Mouse (Mus musculus) MEL (cell line): ENCODE measurements around the gene Smarca2. TPM values are rescaled to one million over a fixed set of nuclear protein-coding genes. Genes with fewer than 3 reads are reported as not detected.

Source experiments
- DNase-seq: peaks from one replicate; pipeline ENCODE4 v3.0.0; 2011; ENCODE audit warnings: low read depth, low spot score
- H3K27ac ChIP-seq: 2 replicates; pipeline ENCODE4 v1.5.1; 2012; ENCODE audit warnings: low read depth, mild to moderate bottlenecking, control low read depth, low read length, moderate library complexity; ENCODE audit not compliant: control insufficient read depth
- H3K27me3 ChIP-seq, 2 experiments: fragments of 150-350 bp in 1 of 2; sonication (generic) in 1 of 2; 2 replicates each; pipeline ENCODE4 v1.6.1; 2012; ENCODE audit warnings: low read length in 2 of 2, mild to moderate bottlenecking in 2 of 2, improper control_type of control experiment in 1 of 2, moderate library complexity in 1 of 2; ENCODE audit not compliant: insufficient read depth in 2 of 2, control insufficient read depth in 1 of 2
- H3K36me3 ChIP-seq, 2 experiments: 2 replicates each; pipeline ENCODE4 v1.6.1; 2012 to 2014; ENCODE audit warnings: low read length in 2 of 2, improper control_type of control experiment in 1 of 2, inconsistent platforms in 1 of 2, mild to moderate bottlenecking in 1 of 2; ENCODE audit not compliant: insufficient read depth in 2 of 2, control insufficient read depth in 1 of 2
- H3K4me1 ChIP-seq, 2 experiments: fragments of 150-350 bp in 1 of 2; sonication (generic) in 1 of 2; 2 replicates each; pipeline ENCODE4 v1.6.1; 2012; ENCODE audit warnings: low read length in 2 of 2, improper control_type of control experiment in 1 of 2, mild to moderate bottlenecking in 1 of 2; ENCODE audit not compliant: insufficient read depth in 2 of 2, control insufficient read depth in 1 of 2
- H3K4me3 ChIP-seq, 2 experiments: fragments of 150-350 bp in 1 of 2; sonication (generic) in 1 of 2; 2 replicates each; pipeline ENCODE4 v1.5.1; 2012; ENCODE audit warnings: low read depth in 2 of 2, low read length in 2 of 2, mild to moderate bottlenecking in 2 of 2, moderate library complexity in 2 of 2, control low read depth in 1 of 2, improper control_type of control experiment in 1 of 2; ENCODE audit not compliant: control insufficient read depth in 1 of 2, insufficient read depth in 1 of 2
- H3K79me2 ChIP-seq: 2 replicates; pipeline ENCODE4 v1.6.1; 2012; ENCODE audit warnings: mild to moderate bottlenecking, low read length, moderate library complexity; ENCODE audit not compliant: control insufficient read depth, poor library complexity, insufficient read depth
- H3K9ac ChIP-seq: 2 replicates; pipeline ENCODE4 v1.6.1; 2012; ENCODE audit warnings: low read depth, mild to moderate bottlenecking, control low read depth, low read length, moderate library complexity; ENCODE audit not compliant: control insufficient read depth, poor library complexity, severe bottlenecking
- H3K9me3 ChIP-seq: fragments of 150-350 bp; sonication (generic); replicated peaks from 2 replicates; pipeline ENCODE4 v1.6.1; 2012; ENCODE audit warnings: mild to moderate bottlenecking, low read length, improper control_type of control experiment, moderate library complexity; ENCODE audit not compliant: insufficient read depth
- CHD1 ChIP-seq: IDR thresholded peaks from 2 replicates; pipeline ENCODE4 v1.6.1; 2012; ENCODE audit warnings: low read depth, mild to moderate bottlenecking, inconsistent platforms, low read length, improper control_type of control experiment
- CHD2 ChIP-seq: IDR thresholded peaks from 2 replicates; pipeline ENCODE4 v1.6.1; 2011; ENCODE audit warnings: low read length, improper control_type of control experiment
- ELF1 ChIP-seq: IDR thresholded peaks from 2 replicates; pipeline ENCODE4 v1.6.1; 2014; ENCODE audit warnings: low read depth, mild to moderate bottlenecking, inconsistent platforms, low read length, improper control_type of control experiment, moderate library complexity
- ETS1 ChIP-seq: IDR thresholded peaks from 2 replicates; pipeline ENCODE4 v1.6.1; 2012; ENCODE audit warnings: low read depth, mild to moderate bottlenecking, inconsistent platforms, low read length, improper control_type of control experiment, moderate library complexity
- GATA1 ChIP-seq: IDR thresholded peaks from 2 replicates; pipeline ENCODE4 v1.6.1; 2011; ENCODE audit warnings: low read depth, low read length, improper control_type of control experiment
- MAFK ChIP-seq: IDR thresholded peaks from 2 replicates; pipeline ENCODE4 v1.6.1; 2011; ENCODE audit warnings: low read depth, mild to moderate bottlenecking, low read length, improper control_type of control experiment, borderline replicate concordance
- MAX ChIP-seq: IDR thresholded peaks from 2 replicates; pipeline ENCODE4 v1.6.1; 2011; ENCODE audit warnings: low read length, improper control_type of control experiment
- MAZ ChIP-seq: IDR thresholded peaks from 2 replicates; pipeline ENCODE4 v1.6.1; 2012; ENCODE audit warnings: low read depth, mild to moderate bottlenecking, inconsistent platforms, low read length, improper control_type of control experiment
- MEF2A ChIP-seq: IDR thresholded peaks from 2 replicates; pipeline ENCODE4 v1.6.1; 2014; ENCODE audit warnings: low read depth, mild to moderate bottlenecking, inconsistent platforms, low read length, improper control_type of control experiment; ENCODE audit not compliant: poor library complexity, insufficient replicate concordance, severe bottlenecking; ENCODE audit errors: extremely low read depth
- MXI1 ChIP-seq: IDR thresholded peaks from 2 replicates; pipeline ENCODE4 v1.6.1; 2011; ENCODE audit warnings: mild to moderate bottlenecking, low read depth, low read length, improper control_type of control experiment
- MYB ChIP-seq: IDR thresholded peaks from 2 replicates; pipeline ENCODE4 v1.6.1; 2011; ENCODE audit warnings: mild to moderate bottlenecking, low read depth, low read length, improper control_type of control experiment
- NELFE ChIP-seq: IDR thresholded peaks from 2 replicates; pipeline ENCODE4 v1.6.1; 2011; ENCODE audit warnings: low read depth, low read length, improper control_type of control experiment
- POLR2A ChIP-seq, 2 experiments: IDR thresholded peaks; 2 replicates each; pipeline ENCODE4 v1.6.1; 2011 to 2012; ENCODE audit warnings: low read length in 2 of 2, mild to moderate bottlenecking in 2 of 2, control low read depth in 1 of 2, improper control_type of control experiment in 1 of 2, low read depth in 1 of 2, moderate library complexity in 1 of 2; ENCODE audit not compliant: control insufficient read depth in 1 of 2, insufficient read depth in 1 of 2, poor library complexity in 1 of 2
- POLR2AphosphoS2 ChIP-seq: IDR thresholded peaks from 2 replicates; pipeline ENCODE4 v1.6.1; 2011; ENCODE audit warnings: low read length, improper control_type of control experiment
- SMC3 ChIP-seq: IDR thresholded peaks from 2 replicates; pipeline ENCODE4 v1.6.1; 2011; ENCODE audit warnings: low read depth, low read length, improper control_type of control experiment
- TBP ChIP-seq: IDR thresholded peaks from 2 replicates; pipeline ENCODE4 v1.8.0; 2011; ENCODE audit warnings: low read depth, low read length, improper control_type of control experiment
- UBTF ChIP-seq: IDR thresholded peaks from 2 replicates; pipeline ENCODE4 v1.6.1; 2012; ENCODE audit warnings: low read depth, mild to moderate bottlenecking, inconsistent platforms, low read length, improper control_type of control experiment, moderate library complexity, borderline replicate concordance; ENCODE audit not compliant: insufficient read depth
- USF2 ChIP-seq, 2 experiments: IDR thresholded peaks; 2 replicates each; pipeline ENCODE4 v1.6.1; 2011 to 2012; ENCODE audit warnings: improper control_type of control experiment in 2 of 2, low read length in 2 of 2, borderline replicate concordance in 1 of 2, inconsistent platforms in 1 of 2, low read depth in 1 of 2, mild to moderate bottlenecking in 1 of 2; ENCODE audit not compliant: insufficient read depth in 1 of 2
- ZMIZ1 ChIP-seq: IDR thresholded peaks from 2 replicates; pipeline ENCODE4 v1.6.1; 2012; ENCODE audit warnings: low read depth, mild to moderate bottlenecking, inconsistent platforms, low read length, improper control_type of control experiment, moderate library complexity
- polyA plus RNA-seq, 2 experiments: library from polyadenylated mRNA; stranded (reverse) in 1 of 2; unstranded in 1 of 2; fragments of >175 nt in 1 of 2; fragments of >200 nt in 1 of 2; gene quantifications; 2 replicates each; pipeline versions ENCODE4 v1.2.1 to v1.2.4; 2012; ENCODE audit warnings: low replicate concordance in 2 of 2, low read depth in 1 of 2; ENCODE audit not compliant: insufficient read length in 2 of 2, insufficient read depth in 1 of 2, missing spikeins in 1 of 2
- total RNA-seq: library from RNA; depleted of rRNA; stranded (reverse); fragments of 300-350 nt; gene quantifications from 2 replicates; pipeline ENCODE4 v1.2.3, GENCODE M21; 2012

The Smarca2 gene
- total and polyA plus RNA-seq, 3 experiments, result 6.6 to 23.2 TPM; not detected in 1

DNA sequence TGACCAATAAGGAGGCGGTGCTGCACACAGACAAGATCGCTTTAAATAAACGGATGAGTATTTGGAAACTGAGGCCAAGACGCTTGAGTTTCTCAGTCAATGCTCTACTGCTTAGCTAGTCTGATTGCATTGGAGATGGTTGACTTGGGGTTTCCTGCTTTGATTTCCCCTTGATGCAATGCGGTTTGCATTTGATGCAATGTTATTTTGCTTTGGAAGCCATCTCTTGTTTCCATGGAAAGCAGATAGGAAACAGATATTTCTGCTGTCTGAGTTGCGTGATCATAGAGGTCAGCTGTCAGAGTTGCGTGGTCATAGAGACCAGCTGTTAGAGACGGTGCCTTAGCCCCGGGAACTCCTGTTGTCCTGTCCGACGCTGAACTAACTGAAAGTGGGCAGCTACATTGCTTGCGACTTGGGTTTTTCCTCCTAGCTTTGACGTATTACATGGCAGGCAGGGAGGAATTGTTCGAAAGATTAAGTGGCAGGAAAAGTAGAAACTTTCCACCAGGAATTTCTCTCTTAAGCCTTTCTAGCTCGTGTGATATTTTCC is 147.8 kb downstream of the Smarca2 start:
- DNase-seq, result no peak
- no peak overlapping the region for H3K9ac ChIP-seq

GRCm38 (mm10) chr19:26753266-26753872 is 148.5 kb downstream of the Smarca2 start:
- no peak overlapping the region for H3K4me3 ChIP-seq
- H3K36me3 ChIP-seq, result no peaks in the 10 kb centered on the region
- H3K9ac ChIP-seq, result no peak overlapping the region
- no peaks in the 10 kb centered on the region for H3K79me2 ChIP-seq
- no peak for TF ChIP-seq MAX
- no peak for TF ChIP-seq UBTF
- no peak for TF ChIP-seq MAZ
- no peak for TF ChIP-seq MEF2A
- no peak for TF ChIP-seq NELFE
- no peak for TF ChIP-seq ETS1
- no peak for TF ChIP-seq POLR2AphosphoS2
- no peak for TF ChIP-seq ZMIZ1
- no peak for TF ChIP-seq POLR2A (IDR thresholded peaks at IDR 0.05; ENCODE audit: control insufficient read depth in 1 of 2, insufficient read depth in 1 of 2, low read depth in 1 of 2, low read length in 2 of 2, poor library complexity in 1 of 2)
- TF ChIP-seq MXI1, result no peak
- no peak for TF ChIP-seq MAFK
- TF ChIP-seq USF2 (IDR thresholded peaks at IDR 0.05; ENCODE audit: borderline replicate concordance in 1 of 2, insufficient read depth in 1 of 2, low read depth in 1 of 2, low read length in 2 of 2), result no peak
- no peak for TF ChIP-seq GATA1
- TF ChIP-seq TBP, result no peak
- no peaks in the 10 kb centered on the region for H3K27me3 ChIP-seq
- no peaks in the 10 kb centered on the region for H3K9me3 ChIP-seq
- H3K27ac ChIP-seq, result no peak overlapping the region
- no peaks in the 10 kb centered on the region for H3K4me1 ChIP-seq
- DNase-seq, result no peak

More for the DNA sequence above, 147.8 kb downstream of the Smarca2 start:
- Histone ChIP-seq H3K36me3 (no peaks in the 10 kb centered on the region), H3K9me3 (no peaks in the 10 kb centered on the region), H3K27ac (no peak overlapping the region), H3K27me3 (no peaks in the 10 kb centered on the region), H3K79me2 (peaks cover under 1% of the 10 kb centered on the region; the same call in 1 of the 2 replicates), H3K4me1 (no peaks in the 10 kb centered on the region), H3K4me3 (no peak overlapping the region)
- TF ChIP-seq MYB, result no peak
- TF ChIP-seq USF2 (IDR thresholded peaks at IDR 0.05; ENCODE audit: borderline replicate concordance in 1 of 2, insufficient read depth in 1 of 2, low read depth in 1 of 2, low read length in 2 of 2), result no peak
- TF ChIP-seq ELF1, result no peak
- no peak for TF ChIP-seq CHD2
- TF ChIP-seq CHD1, result no peak
- no peak for TF ChIP-seq SMC3
- no peak for TF ChIP-seq POLR2A (IDR thresholded peaks at IDR 0.05; ENCODE audit: control insufficient read depth in 1 of 2, insufficient read depth in 1 of 2, low read depth in 1 of 2, low read length in 2 of 2, poor library complexity in 1 of 2)
